Mouse (Mus musculus) intestine, embryonic 16.5 days (tissue): ENCODE measurements at regions not wholly inside any gene's neighbourhood (a gene's known extent, or its start where the extent isn't known, plus 50 kb on each side); places are given as distances from the start of the nearest gene placed in this dataset.

Experiments
- ATAC-seq: fragments of 200-750 bp; cut with Nextera tagmentation; 2 replicates; pipeline ENCODE4 v1.8.0; 2017; ENCODE audit warnings: moderate TSS enrichment, moderate library complexity
- H3K27ac ChIP-seq: fragments of 300-500 bp; sonication (generic); 2 replicates; pipeline ENCODE4 v1.5.1; 2014; ENCODE audit warnings: mild to moderate bottlenecking, low read length
- H3K27me3 ChIP-seq: fragments of 300-500 bp; sonication (generic); replicated peaks from 2 replicates; pipeline ENCODE4 v1.6.1; 2014; ENCODE audit warnings: low read length, control low read depth, mixed read lengths; ENCODE audit not compliant: control insufficient read depth, insufficient read depth
- H3K36me3 ChIP-seq: fragments of 300-500 bp; sonication (generic); 2 replicates; pipeline ENCODE4 v1.6.1; 2014; ENCODE audit warnings: low read length, control low read depth; ENCODE audit not compliant: control insufficient read depth, insufficient read depth
- H3K4me1 ChIP-seq: fragments of 300-500 bp; sonication (generic); 2 replicates; pipeline ENCODE4 v1.6.1; 2014; ENCODE audit warnings: low read length, control low read depth, mixed read lengths; ENCODE audit not compliant: control insufficient read depth, insufficient read depth
- H3K4me2 ChIP-seq: fragments of 300-500 bp; sonication (generic); 2 replicates; pipeline ENCODE4 v1.6.1; 2014; ENCODE audit warnings: low read depth, low read length, control low read depth
- H3K4me3 ChIP-seq: fragments of 300-500 bp; sonication (generic); 2 replicates; pipeline ENCODE4 v1.5.1; 2014; ENCODE audit warnings: mild to moderate bottlenecking, low read length
- H3K9ac ChIP-seq: fragments of 300-500 bp; sonication (generic); 2 replicates; pipeline ENCODE4 v1.6.1; 2014; ENCODE audit warnings: low read depth, low read length
- H3K9me3 ChIP-seq: fragments of 300-500 bp; sonication (generic); 2 replicates; pipeline ENCODE4 v1.6.1; 2016; ENCODE audit warnings: low read length, control low read depth; ENCODE audit not compliant: control insufficient read depth
- WGBS: fragments of 180-500 bp; shearing (Covaris S2); extraction: QIAGEN DNeasy Blood & Tissue Kit; methylation state at CpG from one replicate; pipeline ENCODE4 v1.1.7; 2014; 5-methylcytosine and 5-hydroxymethylcytosine counted together

DNA sequence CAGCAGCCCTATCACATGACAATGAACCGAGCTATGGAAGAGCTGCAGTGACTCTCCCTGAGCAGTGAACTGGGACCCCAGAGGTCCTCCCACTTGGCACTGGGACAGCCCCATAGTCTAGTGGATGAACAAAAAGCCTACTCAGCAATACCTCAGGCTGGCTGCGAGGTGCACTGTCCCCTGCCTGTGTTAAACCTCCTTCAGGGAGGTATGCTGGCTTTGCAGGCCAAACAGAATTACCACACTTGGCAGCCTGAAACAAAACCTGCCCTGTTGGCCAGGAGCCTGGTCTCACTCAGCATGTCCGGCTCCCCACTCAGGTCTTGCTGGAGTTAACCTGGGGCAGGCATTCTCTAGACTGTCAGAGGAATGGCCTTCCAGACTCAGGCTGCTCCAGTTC, 189.9 kb upstream of the Ppp2r2d start:
- H3K4me1 ChIP-seq: no peaks in the 10 kb centered on the region
- no peaks in the 10 kb centered on the region for H3K9me3 ChIP-seq
- no peaks in the 10 kb centered on the region for H3K36me3 ChIP-seq
- no peak overlapping the region for H3K9ac ChIP-seq
- WGBS: 61% methylated on average over 3 of the region's 3 CpGs
- no peak overlapping the region for H3K4me3 ChIP-seq
- no peak overlapping the region for H3K4me2 ChIP-seq
- ATAC-seq: no peak
- no peaks in the 10 kb centered on the region for H3K27me3 ChIP-seq
- H3K27ac ChIP-seq: no peak overlapping the region

DNA sequence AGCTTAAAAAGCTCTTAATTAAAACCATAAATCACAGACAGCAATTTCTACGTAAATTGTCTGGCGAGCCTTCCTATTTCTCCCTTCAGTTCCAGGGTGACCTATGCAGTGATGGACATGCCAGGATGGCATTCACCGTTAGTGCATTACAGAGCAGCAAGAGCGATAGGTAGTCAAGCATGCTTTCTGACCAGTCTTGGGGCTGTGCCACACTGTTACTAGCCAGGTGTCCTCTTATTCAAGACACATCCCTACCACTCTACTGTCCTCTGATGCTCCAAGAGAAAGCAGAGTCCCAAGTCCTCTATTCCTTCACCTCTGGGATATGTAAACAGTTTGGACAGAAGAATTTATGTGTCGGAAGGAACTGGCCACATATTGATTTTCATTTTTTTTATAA, 194.9 kb upstream of the Ppp2r2d start:
- Histone ChIP-seq H3K4me2 (no peak overlapping the region), H3K9me3 (no peaks in the 10 kb centered on the region), H3K36me3 (no peaks in the 10 kb centered on the region), H3K4me1 (no peaks in the 10 kb centered on the region), H3K27ac (no peak overlapping the region), H3K27me3 (no peaks in the 10 kb centered on the region), H3K9ac (no peak overlapping the region), H3K4me3 (no peak overlapping the region)
- WGBS: 87% methylated on average over 5 of the region's 5 CpGs
- ATAC-seq: no peak

DNA sequence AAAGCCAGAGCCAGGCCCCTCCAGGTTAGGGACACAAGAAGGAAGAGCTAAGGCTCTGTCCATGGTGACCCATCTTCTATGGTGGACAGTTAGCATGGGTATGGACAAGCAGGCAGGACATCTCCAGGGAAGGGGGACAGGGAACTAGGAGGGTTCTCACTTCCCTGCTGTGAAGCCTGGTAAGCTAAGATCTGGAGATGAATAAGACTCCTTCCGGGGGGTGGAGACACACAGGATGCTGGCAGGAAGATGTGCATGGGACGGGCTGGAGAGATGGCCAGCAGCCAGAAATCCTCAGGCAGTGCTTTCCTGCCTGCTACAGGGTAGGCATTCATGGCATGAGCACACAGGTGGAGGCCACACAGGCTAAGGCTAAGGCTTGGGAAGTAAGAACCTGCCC, 198.2 kb upstream of the Ppp2r2d start:
- H3K4me3 ChIP-seq: no peak overlapping the region
- H3K27ac ChIP-seq: no peak overlapping the region
- H3K27me3 ChIP-seq: no peaks in the 10 kb centered on the region
- no peaks in the 10 kb centered on the region for H3K4me1 ChIP-seq
- H3K9ac ChIP-seq: no peak overlapping the region
- no peak overlapping the region for H3K4me2 ChIP-seq
- no peak for ATAC-seq
- no peaks in the 10 kb centered on the region for H3K36me3 ChIP-seq
- H3K9me3 ChIP-seq: no peaks in the 10 kb centered on the region
- WGBS: 64% methylated on average over 2 of the region's 2 CpGs

DNA sequence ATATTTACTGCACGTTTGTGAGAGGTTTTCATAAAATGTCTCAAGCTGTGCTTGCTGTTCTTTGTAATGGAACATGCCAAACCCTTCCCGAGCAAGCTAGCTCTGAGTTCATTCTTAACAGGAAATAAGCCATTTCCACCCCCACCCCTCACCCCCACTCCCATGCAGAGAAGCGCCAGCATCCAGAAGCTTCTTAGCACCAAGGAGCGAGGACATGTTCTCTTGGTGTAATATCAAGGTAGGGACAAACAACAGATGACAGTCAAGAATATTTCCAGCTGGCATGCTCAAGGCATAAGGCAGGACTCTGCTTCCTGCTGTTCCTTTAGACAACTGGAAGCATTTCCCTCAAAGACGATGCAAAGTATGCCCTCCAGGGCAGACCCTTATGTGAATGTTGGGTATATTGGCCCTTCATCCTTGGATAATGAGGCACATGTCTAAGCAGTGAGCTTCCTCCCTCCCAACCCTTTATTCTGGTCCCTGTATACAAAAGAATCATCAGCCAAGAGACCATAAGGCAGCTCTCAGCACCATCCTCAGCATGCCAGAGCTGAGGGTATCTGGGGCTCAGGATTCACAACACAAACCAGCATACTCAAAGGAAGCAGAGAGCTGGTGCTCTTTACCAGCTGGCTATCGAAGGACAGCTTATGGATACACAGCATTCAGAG, 205.2 kb upstream of the Ppp2r2d start:
- Histone ChIP-seq H3K27ac (no peak overlapping the region), H3K9me3 (no peaks in the 10 kb centered on the region), H3K4me1 (no peaks in the 10 kb centered on the region), H3K36me3 (no peaks in the 10 kb centered on the region), H3K4me3 (no peak overlapping the region), H3K4me2 (no peak overlapping the region), H3K27me3 (no peaks in the 10 kb centered on the region), H3K9ac (no peak overlapping the region)
- WGBS: 62% methylated on average over 6 of the region's 6 CpGs
- ATAC-seq: no peak

DNA sequence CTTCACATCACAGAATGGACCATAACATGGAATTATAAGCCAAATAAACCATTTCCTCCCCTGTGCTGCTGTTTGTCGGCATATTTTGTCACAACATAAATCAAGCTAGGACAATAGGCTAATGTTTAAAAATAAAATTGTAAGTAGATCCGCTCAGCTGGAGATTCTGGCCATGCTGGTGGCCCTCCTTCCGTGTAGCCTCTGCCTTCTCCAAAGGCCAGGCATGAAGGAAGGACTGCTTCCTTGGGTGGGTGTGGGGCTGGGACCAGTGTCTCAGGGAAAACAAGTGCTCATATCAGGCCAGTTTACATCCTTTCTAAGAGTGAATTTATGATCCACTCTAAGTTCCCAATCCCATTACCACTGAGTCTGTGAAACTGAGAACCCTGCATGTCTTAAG, 206.3 kb upstream of the Ppp2r2d start:
- WGBS: 73% methylated on average over 3 of the region's 3 CpGs
- Histone ChIP-seq H3K9me3 (no peaks in the 10 kb centered on the region), H3K4me2 (no peak overlapping the region), H3K9ac (no peak overlapping the region), H3K4me1 (no peaks in the 10 kb centered on the region), H3K27me3 (no peaks in the 10 kb centered on the region), H3K27ac (no peak overlapping the region), H3K4me3 (no peak overlapping the region), H3K36me3 (no peaks in the 10 kb centered on the region)
- ATAC-seq: no peak

DNA sequence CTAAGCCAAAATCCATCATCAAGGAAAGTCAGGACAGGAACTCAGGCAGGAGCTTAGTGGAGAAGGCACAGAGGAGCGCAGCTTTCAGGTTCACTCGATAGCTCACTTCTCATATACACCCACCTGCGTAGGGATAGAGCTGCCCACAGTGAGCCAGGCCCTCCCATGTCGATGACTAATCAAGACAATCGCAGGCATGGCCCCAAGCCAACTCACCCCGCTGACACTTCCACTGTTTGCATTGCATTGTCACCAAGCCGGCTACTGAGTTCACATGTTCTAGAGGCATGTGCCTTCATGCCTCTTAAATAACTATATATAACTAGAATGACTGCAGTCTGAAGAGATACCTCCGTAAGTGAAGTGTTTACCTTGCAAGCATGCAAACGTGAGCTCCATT, 219.8 kb upstream of the Ppp2r2d start:
- H3K9ac ChIP-seq: no peak overlapping the region
- no peak for ATAC-seq
- H3K4me1 ChIP-seq: no peaks in the 10 kb centered on the region
- no peaks in the 10 kb centered on the region for H3K36me3 ChIP-seq
- 71% methylated on average over 9 of the region's 9 CpGs for WGBS
- H3K27ac ChIP-seq: no peak overlapping the region
- no peak overlapping the region for H3K4me2 ChIP-seq
- no peaks in the 10 kb centered on the region for H3K9me3 ChIP-seq
- H3K4me3 ChIP-seq: no peak overlapping the region
- H3K27me3 ChIP-seq: no peaks in the 10 kb centered on the region

DNA sequence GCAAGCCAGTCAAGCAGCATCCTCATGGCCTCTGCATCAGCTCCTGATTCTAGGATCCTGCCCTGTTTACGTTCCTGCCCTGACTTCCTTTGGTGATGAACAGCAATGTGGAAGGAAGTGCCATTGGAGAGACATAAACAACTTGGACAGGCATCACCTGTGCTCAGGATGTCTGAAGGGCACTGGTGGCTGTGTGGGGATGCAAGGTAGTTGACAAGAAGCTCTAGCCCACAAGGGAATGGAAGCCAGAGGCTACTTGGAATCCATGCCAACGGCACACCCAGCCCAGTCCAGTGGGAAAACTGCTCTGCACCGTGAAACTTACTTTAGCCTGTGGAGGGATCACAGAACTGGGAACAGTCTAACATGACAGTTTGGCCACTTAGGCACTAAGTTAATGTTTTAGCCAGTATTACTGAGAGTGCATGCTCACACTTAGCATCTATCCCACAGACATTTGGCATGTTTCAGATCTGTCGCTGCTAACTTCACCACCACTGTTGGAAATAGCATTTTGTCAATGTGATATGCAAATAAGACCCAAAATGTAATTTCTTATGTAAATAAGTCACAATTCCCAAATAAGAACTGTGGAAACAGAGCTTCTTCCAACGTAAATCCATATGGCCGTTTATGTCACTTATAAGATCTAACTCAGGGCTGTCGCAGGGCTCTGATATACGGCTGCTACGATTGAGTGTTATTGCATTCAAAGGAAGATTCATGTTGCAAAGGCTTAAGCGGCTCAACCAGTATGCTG, 223.5 kb upstream of the Tcerg1l start:
- H3K36me3 ChIP-seq: no peaks in the 10 kb centered on the region
- no peak for ATAC-seq
- H3K27ac ChIP-seq: no peak overlapping the region
- H3K4me1 ChIP-seq: no peaks in the 10 kb centered on the region
- no peak overlapping the region for H3K9ac ChIP-seq
- no peaks in the 10 kb centered on the region for H3K27me3 ChIP-seq
- 78% methylated on average over 10 of the region's 10 CpGs for WGBS
- H3K4me3 ChIP-seq: no peak overlapping the region
- no peaks in the 10 kb centered on the region for H3K9me3 ChIP-seq
- no peak overlapping the region for H3K4me2 ChIP-seq

DNA sequence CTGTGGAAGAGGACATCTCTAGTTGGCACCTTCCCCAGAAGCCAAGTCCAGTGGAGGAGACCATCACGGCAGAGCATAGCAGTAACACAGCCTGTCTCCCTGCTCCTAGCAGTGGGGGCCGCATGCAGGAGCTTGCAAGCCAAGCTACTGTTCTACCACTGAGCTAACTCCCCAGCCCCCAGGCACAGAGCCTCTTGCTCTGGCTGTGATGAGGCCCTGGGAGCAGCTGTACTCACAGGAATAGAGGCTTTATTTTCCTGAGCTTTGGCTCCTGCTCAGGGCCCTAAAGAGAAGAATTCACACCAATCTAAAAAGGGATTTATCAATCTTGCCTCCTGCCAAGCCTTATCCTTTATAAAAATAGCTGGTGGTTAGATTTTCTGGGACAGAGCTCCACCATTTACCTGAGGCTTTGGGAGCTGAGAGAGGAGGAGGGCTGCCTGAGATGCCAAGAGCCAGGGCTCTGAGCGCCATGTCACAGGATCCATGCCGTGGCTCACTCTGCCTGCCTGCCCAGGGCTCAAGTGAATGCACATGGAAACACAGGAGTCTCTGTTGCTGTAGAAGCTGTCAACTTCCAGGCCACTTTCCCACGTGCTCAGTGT, 222.7 kb upstream of the Tcerg1l start:
- Histone ChIP-seq H3K9ac (no peak overlapping the region), H3K4me3 (no peak overlapping the region), H3K27me3 (no peaks in the 10 kb centered on the region), H3K36me3 (no peaks in the 10 kb centered on the region), H3K4me1 (no peaks in the 10 kb centered on the region), H3K27ac (no peak overlapping the region), H3K4me2 (no peak overlapping the region), H3K9me3 (no peaks in the 10 kb centered on the region)
- ATAC-seq: no peak
- WGBS: 78% methylated on average over 5 of the region's 5 CpGs

DNA sequence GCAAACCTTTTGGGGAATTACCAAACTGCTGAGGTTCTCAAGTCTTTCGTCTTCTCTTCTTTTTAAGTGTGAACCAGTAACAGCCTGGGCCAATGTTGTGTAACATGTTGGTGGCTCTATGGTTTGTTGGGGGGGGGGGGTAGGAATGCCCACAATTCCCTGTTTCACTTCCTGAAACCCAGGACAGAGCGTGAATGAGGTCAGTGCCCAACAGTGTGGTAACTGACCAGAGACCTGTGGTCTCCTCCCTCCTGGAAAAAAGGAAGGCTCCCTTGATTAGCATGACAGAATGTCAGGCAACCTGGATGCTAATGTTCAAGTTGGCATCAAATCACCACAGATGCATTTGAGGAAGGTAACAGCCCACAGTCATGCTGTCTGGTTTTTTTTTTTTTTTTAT, 218.9 kb upstream of the Tcerg1l start:
- Histone ChIP-seq H3K4me3 (no peak overlapping the region), H3K36me3 (no peaks in the 10 kb centered on the region), H3K4me1 (no peaks in the 10 kb centered on the region), H3K27ac (no peak overlapping the region), H3K4me2 (no peak overlapping the region), H3K9me3 (no peaks in the 10 kb centered on the region), H3K27me3 (no peaks in the 10 kb centered on the region), H3K9ac (no peak overlapping the region)
- no peak for ATAC-seq
- 79% methylated on average over 2 of the region's 2 CpGs for whole genome bisulfite sequencing
